Mouse (Mus musculus) right cerebral cortex, adult 2 months (tissue): ENCODE measurements at regions not wholly inside any gene's neighbourhood (a gene's known extent, or its start where the extent isn't known, plus 50 kb on each side); places are given as distances from the start of the nearest gene placed in this dataset.

Source experiments
- DNase-seq, 2 experiments: peaks; one replicate each; pipeline ENCODE4 v3.0.0; 2021 to 2022; ENCODE audit warnings: low spot score in 2 of 2

- DNase-seq: no peak
Measured at GRCm38 (mm10) chr13:39950203-39950602, 411.0 kb downstream of the Ofcc1 start.

- DNase-seq: no peak
Measured at GRCm38 (mm10) chr13:39935216-39935615, 426.0 kb downstream of the Ofcc1 start.

- DNase-seq: no peak
Measured at GRCm38 (mm10) chr13:39931487-39931886, 429.8 kb downstream of the Ofcc1 start.

- no peak for DNase-seq
Measured at GRCm38 (mm10) chr13:39928573-39928972, 432.7 kb downstream of the Ofcc1 start.

- no peak for DNase-seq
Measured at GRCm38 (mm10) chr13:39924366-39924765, 436.9 kb downstream of the Ofcc1 start.

GRCm38 (mm10) chr13:39923113-39923512 lies 438.1 kb downstream of the Ofcc1 start:
- peak; percentile 29 to 65 for DNase-seq

- no peak for DNase-seq
Measured at GRCm38 (mm10) chr13:39907720-39908119, 453.5 kb downstream of the Ofcc1 start.

- DNase-seq: peak; percentile 33 to 46
Measured at GRCm38 (mm10) chr13:39904264-39904663, 457.0 kb downstream of the Ofcc1 start.

GRCm38 (mm10) chr13:39903319-39903718 lies 457.9 kb downstream of the Ofcc1 start:
- DNase-seq: no peak

- DNase-seq: no peak
Measured at GRCm38 (mm10) chr13:39899332-39899731, 461.9 kb downstream of the Ofcc1 start.

GRCm38 (mm10) chr13:39898412-39898979 lies 462.8 kb downstream of the Ofcc1 start:
- DNase-seq: no peak

- DNase-seq: peak in 1 of 2 experiments; percentile 7
Measured at GRCm38 (mm10) chr13:39894159-39894558, 467.1 kb downstream of the Ofcc1 start.

GRCm38 (mm10) chr13:39881066-39881465 lies 480.2 kb downstream of the Ofcc1 start:
- DNase-seq: no peak

GRCm38 (mm10) chr13:39880136-39880535 lies 481.1 kb downstream of the Ofcc1 start:
- no peak for DNase-seq

- no peak for DNase-seq
Measured at GRCm38 (mm10) chr13:39877361-39878141, 483.7 kb downstream of the Ofcc1 start.

- DNase-seq: no peak
Measured at GRCm38 (mm10) chr13:39852257-39852800, 508.9 kb downstream of the Ofcc1 start.

- no peak for DNase-seq
Measured at GRCm38 (mm10) chr13:39849391-39849790, 511.9 kb downstream of the Ofcc1 start.

- no peak for DNase-seq
Measured at GRCm38 (mm10) chr13:39836053-39836584, 525.1 kb downstream of the Ofcc1 start.

GRCm38 (mm10) chr13:39835302-39835701 lies 525.9 kb downstream of the Ofcc1 start:
- DNase-seq: no peak

- DNase-seq: no peak
Measured at GRCm38 (mm10) chr13:39834521-39835245, 526.6 kb downstream of the Ofcc1 start.

- DNase-seq: peak; percentile 6 to 11
Measured at GRCm38 (mm10) chr13:39823965-39824555, 537.2 kb downstream of the Ofcc1 start.
